Mouse (Mus musculus) c-Kit-positive CD71-positive TER-119-negative erythroid progenitor cells, embryonic 14.5 days (primary cell): ENCODE data around the gene Ctnnbip1.

ENCODE experiments used
- DNase-seq: peaks from one replicate; pipeline ENCODE4 v3.0.0-alpha.2; 2013; ENCODE audit warnings: low read depth

The Ctnnbip1 gene

DNA sequence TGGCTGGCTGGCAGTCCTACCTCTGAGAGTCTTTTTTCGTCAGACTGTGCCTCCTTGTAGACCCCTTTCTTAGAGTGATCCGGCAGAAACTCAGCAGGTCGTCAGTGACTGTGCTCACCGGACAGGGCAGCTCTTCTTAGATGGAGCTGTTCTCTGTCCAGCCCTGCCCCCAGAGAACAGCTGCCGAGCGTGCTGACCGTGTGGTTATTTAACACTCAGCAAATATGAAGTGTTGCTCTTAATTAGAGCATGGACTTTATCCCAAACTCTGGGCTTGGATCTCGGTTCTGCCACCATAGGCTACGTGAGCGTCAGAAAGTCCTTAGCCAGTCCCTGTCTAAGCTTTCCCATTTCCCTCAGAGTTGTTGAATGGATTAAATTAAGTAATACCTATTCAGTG is 3.2 kb downstream of the Ctnnbip1 start:
- DNase-seq: no peak

DNA sequence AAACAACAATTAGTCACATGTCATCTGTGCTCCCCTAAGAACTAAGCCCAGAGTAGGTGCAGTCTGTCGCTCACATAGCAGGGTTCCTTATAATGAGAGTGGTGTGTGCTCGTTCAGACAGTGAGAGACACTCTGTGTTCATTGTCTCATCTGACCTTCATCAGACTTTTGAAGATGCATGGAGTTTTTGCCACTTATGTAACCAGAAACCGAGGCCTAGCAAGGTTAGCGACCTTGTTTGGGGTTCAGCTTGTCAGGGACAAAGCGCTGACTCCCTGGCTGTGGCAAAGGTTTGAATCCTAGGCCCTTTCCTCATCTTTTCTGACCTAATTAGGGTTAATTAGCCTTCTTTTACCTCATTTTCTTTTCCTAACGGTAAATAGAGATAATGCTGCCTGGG is 5.9 kb downstream of the Ctnnbip1 start:
- DNase-seq: no peak

- DNase-seq: no peak
These were observed 7.1 kb downstream of the Ctnnbip1 start for GRCm38 (mm10) chr4:149525170-149525569.

- no peak for DNase-seq
These were observed 7.8 kb downstream of the Ctnnbip1 start for GRCm38 (mm10) chr4:149525811-149526210.

DNA sequence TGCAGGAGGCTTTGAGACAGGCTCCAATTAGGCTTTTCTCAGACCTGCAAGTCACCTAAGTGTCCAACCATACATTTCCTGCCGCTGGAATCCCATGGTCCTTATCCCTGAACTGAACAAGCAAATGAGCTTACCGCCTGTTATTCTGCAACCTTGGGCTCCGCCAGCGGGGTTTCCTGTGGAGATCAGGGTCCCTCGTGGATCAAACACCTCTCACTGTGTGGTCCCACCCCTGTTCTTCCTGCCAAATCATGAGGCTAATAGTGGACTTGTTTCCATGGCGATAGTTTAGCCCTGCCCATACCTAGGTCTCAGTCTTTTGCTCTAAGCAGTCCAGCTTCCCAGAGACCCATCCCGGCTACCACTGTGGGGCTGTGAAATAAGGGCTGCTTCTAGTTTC is 8.3 kb downstream of the Ctnnbip1 start:
- DNase-seq: no peak

- DNase-seq: no peak
These were observed 9.8 kb downstream of the Ctnnbip1 start for GRCm38 (mm10) chr4:149527621-149528354.

GRCm38 (mm10) chr4:149529691-149530090 is 11.7 kb downstream of the Ctnnbip1 start:
- no peak for DNase-seq

DNA sequence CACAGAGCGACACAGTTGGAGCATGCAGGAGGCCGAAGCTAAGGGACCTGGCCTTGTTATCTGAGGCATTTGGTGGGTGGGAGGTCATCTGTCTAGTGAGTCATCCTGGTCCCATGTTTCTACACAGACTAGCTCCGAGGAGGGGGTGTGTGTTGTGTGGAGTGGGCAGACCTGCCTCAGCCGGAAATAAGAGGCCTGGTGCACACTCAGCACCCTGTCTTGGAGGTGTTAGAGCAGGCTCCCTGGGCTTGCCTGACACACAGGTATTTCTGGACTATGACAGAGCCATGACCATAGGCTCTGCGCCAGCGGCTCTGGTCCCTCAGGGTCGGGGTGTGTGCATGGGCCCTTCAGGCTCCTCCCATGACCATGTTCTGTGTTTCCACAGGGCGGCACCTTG is 21.4 kb downstream of the Ctnnbip1 start:
- DNase-seq: no peak

DNA sequence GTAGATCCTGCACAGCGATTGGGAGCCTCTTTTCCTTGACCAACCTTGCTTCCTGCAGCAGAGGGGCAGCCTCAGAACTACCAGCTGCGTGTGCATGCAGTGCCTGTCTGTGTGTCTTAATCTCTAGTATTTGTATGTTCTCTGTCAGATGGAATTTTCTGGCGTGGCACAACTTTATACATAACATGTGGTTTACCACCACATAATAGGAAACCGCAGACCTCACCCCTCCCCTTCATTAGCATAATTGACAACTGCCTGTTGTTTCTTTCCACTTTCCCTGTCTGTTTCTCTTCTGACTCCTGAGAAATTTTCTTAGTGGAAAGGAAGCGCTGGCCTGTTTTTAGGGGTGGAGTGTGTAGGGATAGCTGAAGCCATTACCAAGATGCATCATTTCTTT is 23.9 kb downstream of the Ctnnbip1 start:
- no peak for DNase-seq

DNA sequence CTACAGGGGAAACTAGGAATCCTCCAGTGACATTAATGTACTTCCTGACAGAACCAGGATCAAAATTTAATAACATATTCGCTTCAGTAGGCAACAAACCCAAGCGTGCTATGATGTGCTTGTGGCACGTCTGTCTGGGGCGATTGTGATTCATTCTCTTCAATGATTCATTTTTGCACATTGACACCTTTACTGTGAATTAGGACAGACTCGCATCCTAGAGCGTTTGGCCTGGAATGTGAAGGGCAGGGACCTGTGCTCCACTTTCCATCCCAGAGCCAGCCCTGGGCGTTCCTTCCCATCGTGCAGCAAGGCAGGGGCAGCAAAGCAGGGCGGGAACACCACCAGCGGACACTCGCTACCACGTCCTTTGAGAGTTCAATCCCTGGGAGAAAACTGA is 24.4 kb downstream of the Ctnnbip1 start:
- no peak for DNase-seq

- DNase-seq: peak; percentile 84
These were observed 25.0 kb downstream of the Ctnnbip1 start for GRCm38 (mm10) chr4:149542927-149543553.

- no peak for DNase-seq
These were observed 26.9 kb downstream of the Ctnnbip1 start for GRCm38 (mm10) chr4:149544892-149545291.

DNA sequence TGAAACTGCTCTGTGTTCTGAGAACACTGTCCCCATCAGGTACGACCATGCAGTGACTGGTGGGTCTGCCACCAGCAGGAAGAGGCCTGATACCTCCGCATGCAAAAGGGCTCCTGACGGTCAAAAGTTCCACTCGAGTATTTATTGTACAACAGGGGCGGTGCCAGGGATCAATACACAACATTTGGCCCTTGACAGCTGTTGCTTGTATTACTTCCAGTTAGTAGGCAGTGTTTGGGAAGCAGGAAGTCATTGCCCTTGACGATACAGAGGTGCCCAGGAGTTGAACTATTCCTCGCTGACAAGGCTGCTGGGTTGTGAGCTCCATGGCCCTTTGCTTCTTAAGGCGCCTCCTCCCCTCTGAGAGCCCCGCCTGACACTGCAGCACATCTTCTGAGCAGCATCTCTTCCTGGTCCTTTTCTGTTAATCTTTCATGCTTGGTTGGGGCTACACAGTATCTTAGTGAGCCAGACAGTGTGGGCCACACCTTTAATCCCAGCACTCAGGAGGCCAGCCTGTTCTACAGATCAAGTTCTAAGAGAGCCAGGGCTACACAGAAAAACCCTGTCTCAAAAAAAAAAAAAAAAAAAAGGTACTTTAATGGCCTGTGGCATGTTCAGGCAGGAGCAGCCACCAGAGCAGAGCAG is 28.9 kb downstream of the Ctnnbip1 start:
- DNase-seq: peak; percentile 46

DNA sequence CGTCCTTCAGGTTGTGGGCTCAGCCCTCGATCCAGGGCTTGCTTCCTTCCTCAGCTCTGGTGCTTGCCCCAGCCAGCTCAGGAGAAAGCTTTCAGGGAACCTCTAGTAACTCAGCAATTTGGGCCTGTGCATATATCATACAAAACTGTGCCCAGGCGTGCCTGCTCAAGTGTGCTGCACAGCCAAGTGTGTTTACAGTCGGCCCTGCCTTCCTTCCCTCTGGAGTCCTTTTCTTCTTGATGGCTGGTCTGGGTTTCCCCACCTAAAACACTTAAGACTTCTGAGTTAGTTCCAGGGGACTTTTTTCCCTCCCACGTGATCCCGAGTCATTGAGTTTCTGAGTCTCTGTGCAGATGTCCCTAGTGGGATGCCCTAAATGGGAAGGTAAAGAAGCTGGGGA is 29.5 kb downstream of the Ctnnbip1 start:
- no peak for DNase-seq

- DNase-seq: peak; percentile 70
These were observed 31.3 kb downstream of the Ctnnbip1 start for GRCm38 (mm10) chr4:149549221-149549925.

- no peak for DNase-seq
These were observed 32.8 kb downstream of the Ctnnbip1 start for GRCm38 (mm10) chr4:149550866-149551265.

- no peak for DNase-seq
These were observed 33.7 kb downstream of the Ctnnbip1 start for GRCm38 (mm10) chr4:149551696-149552095.

- DNase-seq: no peak
These were observed 35.8 kb downstream of the Ctnnbip1 start for GRCm38 (mm10) chr4:149553834-149554233.

DNA sequence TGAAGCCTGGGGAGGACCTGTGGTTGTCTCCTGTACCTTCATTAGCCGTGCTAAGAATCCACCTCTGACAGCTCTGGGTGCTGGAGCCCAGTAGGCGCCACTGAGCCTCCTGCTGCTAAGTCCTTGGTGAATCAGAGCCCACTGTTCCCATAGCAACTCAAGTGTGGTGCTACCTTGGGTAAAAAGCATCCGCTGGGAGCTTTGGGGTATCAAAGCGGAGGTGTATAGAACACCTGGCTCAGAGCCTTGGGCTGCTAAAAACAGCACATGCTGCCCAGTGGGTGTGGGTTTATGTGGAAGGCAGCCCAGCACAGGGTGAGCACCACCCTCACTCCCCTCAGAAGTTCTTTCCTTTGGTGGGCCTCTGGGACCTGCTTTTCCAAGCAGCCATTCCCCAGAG is 38.1 kb downstream of the Ctnnbip1 start:
- DNase-seq: no peak

GRCm38 (mm10) chr4:149557905-149558304 is 39.9 kb downstream of the Ctnnbip1 start:
- no peak for DNase-seq

GRCm38 (mm10) chr4:149558389-149558788 is 40.4 kb downstream of the Ctnnbip1 start:
- no peak for DNase-seq

DNA sequence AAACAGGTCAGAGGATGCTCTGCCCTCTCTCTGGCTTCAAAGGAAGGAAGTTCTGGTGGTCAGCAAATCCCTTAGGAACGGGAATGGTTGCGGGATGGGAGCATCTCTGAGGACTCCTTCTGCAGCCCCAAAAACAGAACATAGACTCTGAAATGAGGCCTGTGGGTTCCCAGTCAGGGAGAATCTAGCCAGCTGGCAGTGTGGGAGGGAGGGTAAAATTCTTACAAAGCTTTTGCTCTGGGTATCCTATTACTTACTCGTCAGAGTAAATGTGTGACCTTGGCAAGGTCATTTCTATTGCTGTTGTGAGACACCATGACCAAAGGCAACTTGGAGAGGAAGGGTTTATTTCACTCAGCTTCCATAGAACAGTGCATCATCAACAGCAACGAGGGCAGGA is 43.4 kb downstream of the Ctnnbip1 start:
- no peak for DNase-seq
